Mouse (Mus musculus) thymus, adult 2 months (tissue): ENCODE data around the gene Sntg2.

Experiments used
- CTCF ChIP-seq: fragments of 200-500 bp; IDR thresholded peaks from 2 replicates; pipeline ENCODE4 v1.5.1; 2012; ENCODE audit warnings: mild to moderate bottlenecking, control low read depth, low read length, moderate library complexity, borderline replicate concordance; ENCODE audit not compliant: control insufficient read depth, poor library complexity, insufficient read depth; ENCODE audit errors: extremely low read depth
- POLR2A ChIP-seq: fragments of 200-500 bp; IDR thresholded peaks from 2 replicates; pipeline ENCODE4 v1.6.1; 2012; ENCODE audit warnings: mild to moderate bottlenecking, low read length, control low read depth, moderate library complexity; ENCODE audit not compliant: control insufficient read depth, poor library complexity, insufficient read depth; ENCODE audit errors: extremely low read depth

DNA sequence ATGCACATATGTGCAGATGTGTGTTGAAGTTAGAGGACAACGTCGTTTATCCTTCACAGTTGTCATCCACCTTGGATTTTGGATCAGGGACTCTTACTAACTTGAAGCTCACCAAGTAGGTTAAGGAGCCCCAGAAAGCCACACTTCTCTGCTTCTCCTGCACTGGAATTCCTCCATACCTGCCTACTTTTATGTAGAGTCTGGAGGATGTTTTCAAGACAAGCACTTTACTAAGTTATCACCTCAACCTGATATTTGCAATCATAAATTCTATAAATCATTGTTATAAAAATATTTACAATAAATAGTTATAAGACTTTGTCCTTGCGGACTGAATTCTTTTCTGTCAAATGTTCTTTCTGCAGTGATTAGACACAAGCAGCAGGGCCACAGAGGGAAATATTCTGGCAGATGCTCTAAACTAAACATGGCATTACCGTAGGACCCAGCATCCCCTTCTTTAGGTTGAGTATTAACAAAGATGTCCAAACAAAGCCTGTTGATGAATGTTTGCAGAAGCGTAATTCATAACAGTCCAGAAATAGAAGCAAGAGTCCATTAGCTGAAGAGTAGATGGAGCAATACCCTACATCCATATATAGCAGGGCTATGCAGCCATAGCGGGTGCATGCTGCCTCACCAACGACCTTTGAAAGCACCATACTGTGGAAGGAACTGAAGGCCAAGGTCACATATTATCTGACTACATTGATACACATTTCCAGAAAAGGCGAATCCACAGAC, 100.8 kb downstream of the Sntg2 start:
- no peak for TF ChIP-seq CTCF
- no peak for TF ChIP-seq POLR2A
